Comparison of ENCODE assay signal across 18 mouse cellular contexts in genomic region chr19:5835922-5836430, GRCm38 (mm10). TPM values are rescaled to one million over a fixed set of nuclear protein-coding genes. Genes with fewer than 3 reads are reported as not detected.
DNase-seq lines count a peak whose midpoint lies in the region; ATAC-seq lines count a peak whose summit lies in the region.
"Had no signal": no experiment of that assay in that cellular context is flagged by ENCODE, and none has a peak within 500 bp of the region (broad histone marks: within the 10 kb centered on the region; RNA-seq: fewer than 3 reads in every experiment).

No protein-coding gene starts in this region.

- whole genome bisulfite sequencing in midbrain, embryonic 14.5 days = 80% methylated on average over 8 of the region's 8 CpGs

- H3K4me3 ChIP-seq in megakaryocyte, embryonic 14.5 days (replicated peaks) = peak overlapping the region; percentile 83
- H3K4me3 ChIP-seq in midbrain, embryonic 14.5 days (replicated peaks; ENCODE audit: low read depth, low read length) = no peak overlapping the region
- H3K4me3 ChIP-seq: embryonic facial prominence, embryonic 10.5 days; erythroblast, embryonic 14.5 days; heart, embryonic 10.5 days; intestine, embryonic 15.5 days; neural tube, embryonic 12.5 days had no signal

- DNase-seq in adrenal gland, adult 2 months = peak; percentile 34
- DNase-seq in adrenal gland, postnatal 25 days = no peak
- DNase-seq in kidney, adult 9 months = peak; percentile 57
- no peak for DNase-seq in kidney, adult 11 months
- DNase-seq in natural killer cell, adult 2 months (ENCODE audit: low spot score in 2 of 2) = no peak
- DNase-seq in midbrain, embryonic 14.5 days = no peak
- DNase-seq: cerebellum, adult 18-20 months; spleen, adult 18-20 months; thymus, adult 2 months had no signal

- no peak overlapping the region for H3K4me2 ChIP-seq in midbrain, embryonic 14.5 days (ENCODE audit: low read length)
- H3K4me2 ChIP-seq: hindbrain, embryonic 14.5 days; intestine, embryonic 15.5 days; neural tube, embryonic 12.5 days had no signal

- no peak overlapping the region for H3K27ac ChIP-seq in midbrain, embryonic 14.5 days (replicated peaks; ENCODE audit: low read depth, low read length)
- H3K27ac ChIP-seq: embryonic facial prominence, embryonic 10.5 days; heart, embryonic 10.5 days; hindbrain, embryonic 14.5 days; intestine, embryonic 15.5 days; neural tube, embryonic 12.5 days had no signal

- ATAC-seq in megakaryocyte, adult 5-6 weeks (ENCODE audit: poor library complexity, severe bottlenecking) = no peak
- ATAC-seq in midbrain, embryonic 14.5 days (ENCODE audit: low FRiP score, low TSS enrichment) = no peak
- ATAC-seq: forebrain, embryonic 14.5 days; intestine, embryonic 15.5 days had no signal

- H3K4me1 ChIP-seq in megakaryocyte, embryonic 14.5 days = peaks cover 99% of the 10 kb centered on the region
- H3K4me1 ChIP-seq in midbrain, embryonic 14.5 days (ENCODE audit: control insufficient read depth, insufficient read depth, low read length) = no peaks in the 10 kb centered on the region
- H3K4me1 ChIP-seq: neural tube, embryonic 12.5 days had no signal

- no peaks in the 10 kb centered on the region for H3K27me3 ChIP-seq in megakaryocyte, embryonic 14.5 days (replicated peaks)
- no peaks in the 10 kb centered on the region for H3K27me3 ChIP-seq in midbrain, embryonic 14.5 days (ENCODE audit: control insufficient read depth, insufficient read depth, low read length)
- H3K27me3 ChIP-seq: intestine, embryonic 15.5 days; neural tube, embryonic 12.5 days had no signal

- H3K36me3 ChIP-seq in megakaryocyte, embryonic 14.5 days (replicated peaks; ENCODE audit: low read length) = peaks cover 97% of the 10 kb centered on the region
- H3K36me3 ChIP-seq in midbrain, embryonic 14.5 days (ENCODE audit: control insufficient read depth, insufficient read depth, low read length) = no peaks in the 10 kb centered on the region
- H3K36me3 ChIP-seq: embryonic facial prominence, embryonic 10.5 days; heart, embryonic 10.5 days; intestine, embryonic 15.5 days; neural tube, embryonic 12.5 days had no signal

- no peak overlapping the region for H3K9ac ChIP-seq in midbrain, embryonic 14.5 days (replicated peaks; ENCODE audit: low read length)
- H3K9ac ChIP-seq: hindbrain, embryonic 14.5 days; intestine, embryonic 15.5 days; neural tube, embryonic 12.5 days had no signal

- H3K9me3 ChIP-seq in megakaryocyte, embryonic 14.5 days = no peaks in the 10 kb centered on the region
- H3K9me3 ChIP-seq in midbrain, embryonic 14.5 days (ENCODE audit: control insufficient read depth, low read length) = no peaks in the 10 kb centered on the region
- H3K9me3 ChIP-seq: embryonic facial prominence, embryonic 10.5 days; heart, embryonic 10.5 days; intestine, embryonic 15.5 days; neural tube, embryonic 12.5 days had no signal

RNA-seq across cellular contexts. Expression of gene Frmd8, which starts 39.1 kb away (rescaled TPM):
- total RNA-seq in adrenal gland, adult 2 months (2021) = 10 to 100 TPM; 41.2 to 51.4 TPM
- polyA plus RNA-seq in adrenal gland, adult 2 months (2012; rRNA removed) = 27.8 and 36.4 TPM in 2 replicates
- 40.4 and 63.3 TPM in 2 replicates for total RNA-seq in adrenal gland, postnatal 25 days (2021)
- 28.5 and 57.6 TPM in 2 replicates for polyA plus RNA-seq in megakaryocyte, embryonic 14.5 days (2012; ENCODE audit: insufficient read depth, low replicate concordance)
- total RNA-seq in megakaryocyte, adult 5-6 weeks (2015) = 21.4 and 21.9 TPM in 2 replicates
- total RNA-seq in megakaryocyte, adult 5-6 weeks (2017) = 19.3 and 23.3 TPM in 2 replicates
- polyA plus RNA-seq in midbrain, embryonic 14.5 days (2014; fragmentation: Nextera tagmentation; extraction: Ambion mirVana) = 8.3 and 12.2 TPM in 2 replicates

RNA-seq across cellular contexts. Expression of gene Slc25a45, which starts 41.6 kb away (rescaled TPM):
- 10 to 100 TPM; 15.5 to 36.2 TPM for total RNA-seq in adrenal gland, adult 2 months (2021)
- 42.4 and 44.6 TPM in 2 replicates for polyA plus RNA-seq in adrenal gland, adult 2 months (2012; rRNA removed)
- 39.1 and 39.7 TPM in 2 replicates for total RNA-seq in adrenal gland, postnatal 25 days (2021)
- polyA plus RNA-seq in megakaryocyte, embryonic 14.5 days (2012; ENCODE audit: insufficient read depth, low replicate concordance) = 3.6 and 6.9 TPM in 2 replicates
- 55.6 and 67.9 TPM in 2 replicates for total RNA-seq in megakaryocyte, adult 5-6 weeks (2015)
- 69.1 and 73.5 TPM in 2 replicates for total RNA-seq in megakaryocyte, adult 5-6 weeks (2017)
- polyA plus RNA-seq in midbrain, embryonic 14.5 days (2014; fragmentation: Nextera tagmentation; extraction: Ambion mirVana) = 0.73 and 1.2 TPM in 2 replicates
- polyA plus RNA-seq: erythroblast, embryonic 14.5 days had no signal

RNA-seq across cellular contexts. Expression of gene Tigd3, which starts 58.0 kb away (rescaled TPM):
- 1 to 10 TPM; 1.0 to 1.1 TPM for total RNA-seq in adrenal gland, adult 2 months (2021)
- polyA plus RNA-seq in adrenal gland, adult 2 months (2012; rRNA removed) = 0.48 and 0.53 TPM in 2 replicates
- total RNA-seq in adrenal gland, postnatal 25 days (2021) = 1.3 and 2.0 TPM in 2 replicates
- polyA plus RNA-seq in megakaryocyte, embryonic 14.5 days (2012; ENCODE audit: insufficient read depth, low replicate concordance) = 0.57 and 1.3 TPM in 2 replicates
- 0.54 and 0.59 TPM in 2 replicates for total RNA-seq in megakaryocyte, adult 5-6 weeks (2015)
- total RNA-seq in megakaryocyte, adult 5-6 weeks (2017) = 1.0 and 1.8 TPM in 2 replicates
- polyA plus RNA-seq in midbrain, embryonic 14.5 days (2014; fragmentation: Nextera tagmentation; extraction: Ambion mirVana) = 9.9 and 10.8 TPM in 2 replicates

Comparison
In these comparisons a context has a peak if more than half of its experiments do, and no peak if none do; other contexts are left out.
1. DNase-seq: peak in adrenal gland, adult 2 months (single experiment) and kidney, adult 9 months (single experiment); none in adrenal gland, postnatal 25 days (single experiment), kidney, adult 11 months (single experiment), natural killer cell, adult 2 months (0 of 2) and midbrain, embryonic 14.5 days (single experiment).